Mouse (Mus musculus) liver, embryonic 15.5 days (tissue): ENCODE results near the gene Pde1c. TPM values are rescaled to one million over a fixed set of nuclear protein-coding genes. Genes with fewer than 3 reads are reported as not detected.

Source experiments
- ATAC-seq: fragments of 200-750 bp; cut with Nextera tagmentation; 2 replicates; pipeline ENCODE4 v1.8.0; 2017; ENCODE audit warnings: moderate number of reproducible peaks, mild to moderate bottlenecking, moderate library complexity; ENCODE audit not compliant: insufficient read depth
- H3K27ac ChIP-seq: fragments of 300-500 bp; sonication (generic); replicated peaks from 2 replicates; pipeline ENCODE4 v1.5.1; 2015; ENCODE audit warnings: mild to moderate bottlenecking, inconsistent platforms
- H3K27me3 ChIP-seq: fragments of 300-500 bp; sonication (generic); 2 replicates; pipeline ENCODE4 v1.6.1; 2015; ENCODE audit warnings: mild to moderate bottlenecking, inconsistent platforms
- H3K36me3 ChIP-seq: fragments of 300-500 bp; sonication (generic); replicated peaks from 2 replicates; pipeline ENCODE4 v1.6.1; 2015; ENCODE audit warnings: moderate library complexity, mild to moderate bottlenecking, inconsistent platforms
- H3K4me1 ChIP-seq: fragments of 300-500 bp; sonication (generic); replicated peaks from 2 replicates; pipeline ENCODE4 v1.6.1; 2015; ENCODE audit warnings: inconsistent platforms
- H3K4me2 ChIP-seq: fragments of 300-500 bp; sonication (generic); 2 replicates; pipeline ENCODE4 v1.6.1; 2015; ENCODE audit warnings: moderate library complexity, mild to moderate bottlenecking, inconsistent platforms
- H3K4me3 ChIP-seq: fragments of 300-500 bp; sonication (generic); replicated peaks from 2 replicates; pipeline ENCODE4 v1.5.1; 2015; ENCODE audit warnings: mild to moderate bottlenecking, inconsistent platforms
- H3K9ac ChIP-seq: fragments of 300-500 bp; sonication (generic); 2 replicates; pipeline ENCODE4 v1.6.1; 2015; ENCODE audit warnings: moderate library complexity, mild to moderate bottlenecking, inconsistent platforms
- H3K9me3 ChIP-seq: fragments of 300-500 bp; sonication (generic); replicated peaks from 2 replicates; pipeline ENCODE4 v1.6.1; 2016; ENCODE audit warnings: inconsistent platforms
- WGBS: fragments of 180-500 bp; shearing (Covaris S2); methylation state at CpG from one replicate; pipeline ENCODE4 v1.1.7; 2015; ENCODE audit warnings: mixed read lengths; ENCODE audit not compliant: insufficient replicate concordance; 5-methylcytosine and 5-hydroxymethylcytosine counted together
- microRNA-seq: library from miRNA; unstranded; fragments of <30 nt; microRNA quantifications from one replicate; pipeline ENCODE4, GENCODE M21; 2016
- polyA plus RNA-seq: library from polyadenylated mRNA; unstranded; fragments of >200 nt; fragmentation: Nextera tagmentation; extraction: Ambion mirVana; gene quantifications from 2 replicates; pipeline ENCODE4 v1.2.1, GENCODE M21; 2015

Gene Pde1c
- polyA plus RNA-seq, 1 experiment from 2014 or later, result 0.76 TPM

DNA sequence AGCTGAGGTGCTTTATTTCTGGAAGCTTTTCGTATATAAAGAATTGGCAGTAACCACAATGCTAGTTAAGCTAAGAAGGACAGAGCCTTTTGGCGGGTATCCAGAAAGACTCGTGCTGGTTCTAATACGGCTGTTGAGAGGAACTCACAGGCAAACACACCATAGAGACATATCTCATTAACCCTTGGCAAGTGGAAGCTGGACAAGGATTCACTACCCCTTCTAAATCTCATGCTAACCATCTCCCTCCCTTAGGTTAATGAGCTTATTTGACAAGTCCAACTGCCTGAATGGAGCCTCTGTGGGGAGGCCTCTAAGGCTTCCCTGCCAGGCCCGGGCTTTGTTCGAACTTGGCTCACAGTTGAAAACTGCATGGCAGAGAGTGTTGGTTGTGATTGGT, 541.6 kb downstream of the Pde1c start:
- 70% methylated on average over 6 of the region's 6 CpGs for WGBS
- H3K9ac ChIP-seq, result no peak overlapping the region

DNA sequence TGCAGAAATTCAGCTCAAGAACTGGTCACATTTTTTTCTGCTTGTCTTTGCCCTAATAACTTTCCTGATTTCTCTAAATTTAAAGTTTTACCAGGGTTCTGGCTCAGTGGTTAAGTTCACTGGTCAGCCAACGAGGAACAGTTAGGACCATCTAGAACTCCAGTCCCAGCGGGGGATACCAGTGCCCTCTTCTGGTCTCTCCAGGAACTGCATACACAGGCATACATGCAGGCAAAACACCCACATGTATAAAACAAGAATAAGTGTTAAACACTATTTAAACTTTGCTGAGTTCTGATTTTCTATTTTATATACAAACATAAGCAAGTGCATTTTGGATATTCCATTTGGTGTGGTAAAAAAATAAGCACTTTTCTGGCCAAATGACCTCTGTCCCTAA, 543.4 kb downstream of the Pde1c start:
- Histone ChIP-seq H3K36me3 (no peaks in the 10 kb centered on the region), H3K27me3 (no peaks in the 10 kb centered on the region), H3K9ac (no peak overlapping the region), H3K4me3 (no peak overlapping the region), H3K9me3 (no peaks in the 10 kb centered on the region), H3K4me1 (no peaks in the 10 kb centered on the region), H3K27ac (no peak overlapping the region), H3K4me2 (no peak overlapping the region)
- 45% methylated on average over 2 of the region's 2 CpGs for WGBS
- ATAC-seq, result no peak

More for the DNA sequence above, 541.6 kb downstream of the Pde1c start:
- Histone ChIP-seq H3K36me3 (no peaks in the 10 kb centered on the region), H3K27me3 (no peaks in the 10 kb centered on the region), H3K4me1 (no peaks in the 10 kb centered on the region), H3K4me2 (no peak overlapping the region), H3K9me3 (no peaks in the 10 kb centered on the region), H3K27ac (no peak overlapping the region), H3K4me3 (no peak overlapping the region)
- no peak for ATAC-seq

Small RNA genes lying within 50 kb of the gene (microRNA-seq; reads per million reads assigned to microRNA genes)
- gene Gm44413, result not detected

Other genes starting within 250 kb of the Pde1c start
- 39.9 and 58.2 TPM in 2 replicates for gene Lsm5, start 135.6 kb upstream of the Pde1c start, polyA plus RNA-seq
- 2.8 and 3.4 TPM in 2 replicates for gene Avl9, start 145.8 kb upstream of the Pde1c start, polyA plus RNA-seq
- gene Kbtbd2, start 228.7 kb upstream of the Pde1c start, polyA plus RNA-seq, result 15.6 TPM in 2 replicates